Mouse (Mus musculus): ENCODE results near the gene 1700018G05Rik.
"Not testable (repeated sequence)": the region's sequence is repeated elsewhere in the genome, so short reads cannot be mapped to it uniquely, and the experiment has no call there.

1700018G05Rik gene

GRCm38 (mm10) chrX:102928072-102928471, at the start of gene 1700018G05Rik:
Gene 1700018G05Rik (plus strand): TSS chrX:102928372.
- DNase-seq = not testable (repeated sequence)

DNA sequence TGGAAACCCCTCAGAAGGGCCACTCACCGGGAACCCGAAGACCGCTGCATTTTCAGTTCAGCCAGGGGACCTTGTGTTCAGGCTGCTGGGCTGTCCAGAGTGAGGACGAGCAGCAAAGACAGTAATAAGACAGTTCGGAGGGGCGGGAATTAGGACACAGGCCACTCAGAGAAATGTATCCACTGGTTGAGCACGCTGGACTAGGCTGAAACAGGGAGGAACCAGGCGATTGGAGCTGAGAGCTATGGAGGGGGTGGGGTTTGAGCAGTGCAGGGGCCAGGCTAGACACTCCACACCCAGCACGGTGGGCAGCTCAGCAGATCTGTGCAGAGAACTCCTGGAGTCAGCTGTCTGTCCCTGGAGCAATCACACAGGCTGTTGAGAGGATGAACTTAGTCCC, 19.6 kb upstream of the 1700018G05Rik start, which contains the start of the genes Dmrtc1a and 1700011M02Rik:
TSS of gene Dmrtc1a (minus strand) at position 101 of the 400 bp plus-strand sequence.
TSS of gene 1700011M02Rik (plus strand) at position 319 of the 400 bp plus-strand sequence.
- DNase-seq = not testable (repeated sequence)

DNA sequence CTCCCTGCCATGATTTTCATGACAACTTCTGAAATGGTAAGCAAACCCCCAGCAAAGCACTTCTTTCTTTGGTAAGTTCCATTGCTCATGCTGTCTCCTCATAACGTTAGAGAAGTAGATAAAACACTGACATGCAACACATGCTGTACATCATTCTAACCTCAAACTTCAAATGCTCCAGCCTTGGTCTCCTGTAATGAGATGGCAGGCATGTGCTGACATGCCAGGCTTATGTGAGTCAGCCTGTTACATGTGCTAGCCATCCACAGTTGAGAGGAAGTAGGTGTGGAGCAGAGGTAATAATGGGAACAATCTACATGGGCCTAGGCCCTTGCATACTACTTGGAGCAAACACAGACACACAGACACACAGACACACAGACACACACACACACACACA, 13.3 kb upstream of the 1700018G05Rik start:
- not testable (repeated sequence) for DNase-seq

GRCm38 (mm10) chrX:102926707-102927106, 1.5 kb upstream of the 1700018G05Rik start:
- peak; percentile 35 for DNase-seq

DNA sequence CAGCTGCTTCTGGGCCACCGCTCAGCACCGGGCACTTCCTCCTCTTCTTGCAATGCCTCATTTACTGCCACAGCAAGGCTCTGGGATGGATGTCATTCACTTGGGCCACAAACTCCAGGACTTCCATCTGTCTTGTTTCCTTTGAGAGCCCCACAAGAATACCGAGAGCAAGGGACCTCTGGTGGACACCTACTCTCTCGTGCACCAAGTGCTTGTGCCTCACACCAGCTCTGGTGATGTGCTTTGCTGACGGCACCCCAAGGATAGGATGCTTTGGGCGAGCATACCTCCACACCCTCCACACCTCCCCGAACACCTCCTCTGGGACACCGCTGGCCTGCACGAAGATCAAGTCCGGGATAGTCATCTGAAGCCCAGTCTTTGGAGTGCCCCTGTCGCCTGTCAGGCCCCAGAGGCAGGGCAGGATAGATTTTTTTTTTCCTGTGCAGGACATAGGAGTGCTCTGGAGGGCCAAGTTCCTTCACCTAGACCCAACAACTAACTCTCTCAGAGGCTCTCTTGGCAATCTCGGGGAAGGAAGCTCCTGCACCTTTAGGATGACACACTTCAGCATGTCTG, 4.9 kb downstream of the 1700018G05Rik start:
- DNase-seq = peak; percentile 3

DNA sequence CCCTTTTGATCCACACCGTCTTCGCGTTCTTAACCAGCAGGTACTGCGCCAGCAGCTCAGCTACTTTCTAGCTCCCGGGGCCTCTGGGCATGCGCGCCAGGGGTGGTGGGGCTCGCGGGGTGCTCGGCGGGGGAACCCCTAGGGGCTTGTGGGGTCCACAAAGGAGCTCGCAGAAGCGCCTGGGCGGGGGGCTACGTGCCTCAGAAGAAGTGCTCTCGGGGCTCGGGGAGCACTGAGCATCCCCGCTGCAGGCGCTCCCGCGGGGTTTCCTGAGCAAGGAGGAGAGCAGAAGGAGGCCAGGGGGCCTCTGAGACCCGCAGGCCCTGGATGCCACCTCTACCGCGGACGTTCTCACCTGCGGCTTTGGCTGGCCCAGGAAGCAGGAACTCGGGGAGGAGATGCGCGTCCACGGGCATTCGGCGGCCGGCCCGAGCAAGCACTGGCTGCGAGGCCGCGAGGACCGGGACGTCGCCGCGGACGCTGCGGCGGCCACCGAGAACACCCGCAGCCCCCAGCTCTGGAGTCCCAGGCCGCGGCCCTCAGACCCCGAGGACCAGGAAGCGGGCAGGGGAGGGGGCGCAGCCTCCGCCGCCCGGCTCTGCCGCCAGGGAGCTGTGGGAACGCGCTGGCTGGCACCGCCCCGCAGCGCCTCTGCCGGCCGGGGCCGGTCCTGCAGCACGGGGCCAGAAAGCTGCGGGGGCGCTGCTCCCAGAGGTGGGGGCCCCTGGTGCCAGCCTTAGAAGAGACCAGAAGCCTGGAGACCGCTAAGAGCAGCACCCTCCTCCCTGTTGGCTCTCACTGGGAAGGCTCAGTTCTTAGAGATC, 5.6 kb downstream of the 1700018G05Rik start:
- DNase-seq = peak; percentile 71

GRCm38 (mm10) chrX:102934395-102934764, 6.2 kb downstream of the 1700018G05Rik start:
- DNase-seq = no peak

- DNase-seq = no peak
These were observed 8.6 kb downstream of the 1700018G05Rik start for GRCm38 (mm10) chrX:102936743-102937142.

DNA sequence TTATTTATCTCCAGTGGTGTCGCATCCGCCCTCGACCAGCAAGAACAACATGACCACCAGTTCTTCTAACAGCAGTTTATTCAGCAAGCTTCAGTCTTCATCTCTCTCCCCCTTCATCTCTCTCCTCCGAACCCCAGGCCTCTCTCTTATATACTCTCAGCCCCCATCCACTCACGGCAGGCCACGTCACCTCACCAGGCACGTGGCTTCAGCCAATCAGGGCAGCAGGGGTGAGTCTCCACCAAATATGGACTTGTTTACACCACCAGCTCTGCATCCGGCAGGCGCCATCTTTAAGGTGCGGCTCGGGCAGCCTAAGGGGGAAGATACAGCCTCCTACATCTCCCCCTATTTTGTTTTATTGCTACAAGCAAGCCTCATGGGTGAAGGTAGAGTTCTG, 22.0 kb downstream of the 1700018G05Rik start:
- DNase-seq = not testable (repeated sequence)

DNA sequence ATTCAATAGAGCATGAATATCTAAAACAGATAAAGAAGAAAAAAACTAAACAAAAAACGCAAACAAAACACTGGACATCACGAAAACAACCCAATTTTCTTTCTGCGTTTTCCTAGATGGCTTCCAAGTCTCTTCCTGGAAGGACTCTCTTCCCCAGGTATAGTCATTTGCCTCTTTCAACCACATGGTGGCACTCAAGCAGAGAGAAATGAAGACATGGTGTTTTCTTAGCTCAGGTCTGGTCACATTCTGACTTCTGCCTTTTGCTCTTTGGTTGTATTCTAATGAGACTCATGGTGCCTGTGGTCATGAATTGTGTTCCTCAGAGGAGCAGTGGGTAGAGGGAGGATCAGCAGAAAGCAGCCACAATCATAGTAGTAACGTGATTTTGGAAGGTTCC, 30.7 kb downstream of the 1700018G05Rik start:
- DNase-seq = no peak

DNA sequence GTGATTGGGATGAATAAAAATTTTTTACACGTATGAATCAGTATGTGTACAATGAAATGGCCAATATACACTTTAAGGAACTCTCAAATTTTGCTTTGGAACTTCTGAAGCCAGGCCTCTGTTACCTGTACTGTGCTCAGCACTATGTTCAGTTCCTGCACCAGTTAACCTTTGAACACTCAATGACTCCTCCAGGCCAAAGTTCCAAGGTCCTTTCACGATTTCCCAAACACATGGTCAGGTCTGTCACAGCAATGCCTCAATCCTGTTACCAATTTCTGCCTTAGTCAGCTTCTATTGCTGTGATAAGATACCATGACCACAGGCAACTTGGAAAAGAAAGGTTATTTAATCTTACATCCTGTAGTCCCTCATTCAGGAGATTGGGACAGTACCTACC, 32.4 kb downstream of the 1700018G05Rik start:
- no peak for DNase-seq

All from thymus, postnatal 4 days (tissue).